In the genomic region with DNA sequence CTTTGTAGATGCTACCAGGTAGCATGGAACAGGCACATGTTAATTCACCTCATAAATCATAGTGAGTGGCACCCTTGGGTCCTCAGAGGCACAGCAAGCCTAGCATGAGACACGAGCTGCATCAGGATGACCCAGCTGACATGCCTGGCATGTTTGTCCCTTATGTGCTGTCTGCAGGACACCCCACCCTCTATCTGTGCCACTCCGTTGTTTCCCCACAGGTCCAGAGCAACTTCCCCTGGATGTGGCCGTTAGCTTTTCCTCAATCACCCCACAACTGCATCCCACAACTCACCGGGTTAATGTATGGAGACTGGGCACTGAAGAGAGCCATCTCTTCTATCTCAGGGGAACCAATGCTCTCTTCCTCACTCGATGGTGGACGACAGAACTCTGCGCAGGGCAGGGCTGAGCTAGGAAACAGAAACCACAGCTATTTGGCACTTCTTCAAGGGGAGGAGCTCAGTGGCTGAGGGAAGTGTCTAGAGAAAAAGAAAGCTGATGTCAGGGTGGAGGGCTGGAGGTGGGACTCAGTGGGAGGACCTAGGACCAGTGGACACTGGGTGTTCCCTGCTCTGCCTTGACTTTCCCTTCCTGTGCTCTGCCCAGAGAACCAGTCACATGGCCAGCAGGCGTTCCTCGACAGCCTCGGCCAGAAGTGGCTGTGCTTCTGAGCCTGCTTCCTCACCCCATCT, we compare ENCODE assay signal across 8 mouse cellular contexts. TPM values are rescaled to one million over a fixed set of nuclear protein-coding genes. Genes with fewer than 3 reads are reported as not detected.
DNase-seq lines count a peak whose midpoint lies in the region; ATAC-seq and TF ChIP-seq lines count a peak whose summit lies in the region.

Lgals9 (minus strand) TSS at position 464 of the 695 bp plus-strand sequence.

- no peak for TF ChIP-seq EP300 in heart, postnatal 0 days (IDR thresholded peaks at IDR 0.05; ENCODE audit: low read depth)

- H3K9ac ChIP-seq in heart, postnatal 0 days (replicated peaks; ENCODE audit: low read depth, low read length): peak within 1 kb of the TSS; percentile 54
- no peak within 1 kb of the TSS for H3K9ac ChIP-seq in limb, embryonic 15.5 days
- no peak within 1 kb of the TSS for H3K9ac ChIP-seq in neural tube, embryonic 13.5 days

- peak within 1 kb of the TSS; percentile 45 for H3K4me3 ChIP-seq in heart, postnatal 0 days (ENCODE audit: low read depth, low read length)
- peak within 1 kb of the TSS; percentile 16 for H3K4me3 ChIP-seq in limb, embryonic 15.5 days
- H3K4me3 ChIP-seq in neural tube, embryonic 13.5 days: no peak within 1 kb of the TSS

- no peaks in the 10 kb centered on the region for H3K9me3 ChIP-seq in heart, postnatal 0 days (replicated peaks; ENCODE audit: control insufficient read depth, low read length)
- no peaks in the 10 kb centered on the region for H3K9me3 ChIP-seq in limb, embryonic 15.5 days
- H3K9me3 ChIP-seq in neural tube, embryonic 13.5 days: no peaks in the 10 kb centered on the region

- peak within 1 kb of the TSS; percentile 61 for H3K4me2 ChIP-seq in heart, postnatal 0 days (ENCODE audit: low read depth, low read length)
- peak within 1 kb of the TSS; percentile 31; the same call in 1 of the 2 replicates for H3K4me2 ChIP-seq in limb, embryonic 15.5 days
- H3K4me2 ChIP-seq in neural tube, embryonic 13.5 days: no peak within 1 kb of the TSS

- peak; percentile 80 for ATAC-seq in common myeloid progenitor, adult 5-6 weeks (replicated peaks; ENCODE audit: low read depth, poor library complexity, severe bottlenecking)
- ATAC-seq in heart, postnatal 0 days (ENCODE audit: insufficient read depth, low read depth): peak; percentile 92
- ATAC-seq in limb, embryonic 15.5 days (ENCODE audit: insufficient number of reproducible peaks, low FRiP score, low TSS enrichment, low read depth): peak; percentile 55
- ATAC-seq in neural tube, embryonic 13.5 days (ENCODE audit: low read depth): no peak

- no peaks in the 10 kb centered on the region for H3K27me3 ChIP-seq in heart, postnatal 0 days (ENCODE audit: control insufficient read depth, insufficient read depth, low read length)
- H3K27me3 ChIP-seq in limb, embryonic 15.5 days: no peaks in the 10 kb centered on the region
- no peaks in the 10 kb centered on the region for H3K27me3 ChIP-seq in neural tube, embryonic 13.5 days

- 34% methylated on average over 10 of the region's 10 CpGs for WGBS in heart, postnatal 0 days
- 42% methylated on average over 10 of the region's 10 CpGs for WGBS in limb, embryonic 15.5 days
- WGBS in neural tube, embryonic 13.5 days: 64% methylated on average over 10 of the region's 10 CpGs

- H3K36me3 ChIP-seq in heart, postnatal 0 days (replicated peaks; ENCODE audit: control insufficient read depth, insufficient read depth, low read length): no peaks in the 10 kb centered on the region
- no peaks in the 10 kb centered on the region for H3K36me3 ChIP-seq in limb, embryonic 15.5 days
- H3K36me3 ChIP-seq in neural tube, embryonic 13.5 days: no peaks in the 10 kb centered on the region

- no peak for TF ChIP-seq CTCF in heart, postnatal 0 days (IDR thresholded peaks at IDR 0.05; ENCODE audit: low read depth)

- DNase-seq in right cerebral cortex, postnatal 10 days (ENCODE audit: low spot score in 2 of 2): peak; percentile 42 to 53
- DNase-seq in right cerebral cortex, postnatal 4 days: no peak
- peak; percentile 87 for DNase-seq in heart, postnatal 0 days (ENCODE audit: low spot score)
- DNase-seq in urinary bladder, adult 2 months (ENCODE audit: low spot score): no peak
- no peak for DNase-seq in left cerebral cortex, adult 11 months (ENCODE audit: low spot score)

- H3K4me1 ChIP-seq in heart, postnatal 0 days (ENCODE audit: control insufficient read depth, insufficient read depth): no peaks in the 10 kb centered on the region; the same call in 1 of the 2 replicates
- peaks cover 10% of the 10 kb centered on the region for H3K4me1 ChIP-seq in limb, embryonic 15.5 days
- no peaks in the 10 kb centered on the region; the same call in 1 of the 2 replicates for H3K4me1 ChIP-seq in neural tube, embryonic 13.5 days (replicated peaks)

- H3K27ac ChIP-seq in heart, postnatal 0 days (ENCODE audit: low read depth): peak within 1 kb of the TSS; percentile 71
- no peak within 1 kb of the TSS for H3K27ac ChIP-seq in limb, embryonic 15.5 days
- no peak within 1 kb of the TSS for H3K27ac ChIP-seq in neural tube, embryonic 13.5 days (replicated peaks)

RNA-seq across cellular contexts. Expression of gene Lgals9, which starts in this region (rescaled TPM):
- total RNA-seq in common myeloid progenitor, adult 5-6 weeks (2017): 146 and 172 TPM in 2 replicates
- 125 and 155 TPM in 2 replicates for total RNA-seq in heart, postnatal 0 days (2014; rRNA removed; ENCODE audit: low replicate concordance)
- 63.0 and 76.9 TPM in 2 replicates for polyA plus RNA-seq in heart, postnatal 0 days (2015; fragmentation: Nextera tagmentation; extraction: Ambion mirVana)
- 45.9 and 51.0 TPM in 2 replicates for polyA plus RNA-seq in limb, embryonic 15.5 days (2015; fragmentation: Nextera tagmentation; extraction: Ambion mirVana)
- polyA plus RNA-seq in neural tube, embryonic 13.5 days (2015; fragmentation: Nextera tagmentation; extraction: Ambion mirVana): 13.7 and 17.4 TPM in 2 replicates
- 74.3 and 76.8 TPM in 2 replicates for polyA plus RNA-seq in urinary bladder, adult 2 months (2012; rRNA removed)

Comparison
In these comparisons a context has a peak if more than half of its experiments do, and no peak if none do; other contexts are left out.
1. DNase-seq: peak in right cerebral cortex, postnatal 10 days (2 of 2) and heart, postnatal 0 days (single experiment); none in right cerebral cortex, postnatal 4 days (single experiment), urinary bladder, adult 2 months (single experiment) and left cerebral cortex, adult 11 months (single experiment).